Mouse (Mus musculus): Measurements from ENCODE around the gene Uba7. TPM values are rescaled to one million over a fixed set of nuclear protein-coding genes. Genes with fewer than 3 reads are reported as not detected.

Uba7 gene
- total and polyA plus RNA-seq, 3 experiments = 21.3 to 27.8 (median 26.0) TPM

GRCm38 (mm10) chr9:107985131-107986119 is 10.1 kb downstream of the Uba7 start, which contains the start of gene Inka1:
TSS of gene Inka1 (minus strand) at chr9:107985879.
- Histone ChIP-seq H3K9me3 (replicated peaks; ENCODE audit: low read length) (no peaks in the 10 kb centered on the region), H3K4me1 (ENCODE audit: control insufficient read depth in 1 of 2, insufficient read depth in 2 of 2) (peaks cover 25 to 53% of the 10 kb centered on the region in 2 experiments), H3K4me2 (ENCODE audit: insufficient read depth, low read depth, poor library complexity, severe bottlenecking) (peak within 1 kb of the TSS; percentile 90), H3K27ac (ENCODE audit: insufficient read depth, low read depth) (peak within 1 kb of the TSS; percentile 78), H3K79me2 (replicated peaks; ENCODE audit: control insufficient read depth, extremely low read depth, insufficient read depth, poor library complexity, severe bottlenecking) (no peaks in the 10 kb centered on the region), H3K27me3 (replicated peaks) (no peaks in the 10 kb centered on the region), H3K9ac (ENCODE audit: insufficient read depth, low read depth) (peak within 1 kb of the TSS; percentile 69), H3K36me3 (replicated peaks in 1 of 2; ENCODE audit: control insufficient read depth in 1 of 2, insufficient read depth in 1 of 2, low read length in 1 of 2) (peaks cover 38 to 44% of the 10 kb centered on the region in 2 experiments), H3K4me3 (replicated peaks in 1 of 3; ENCODE audit: low read depth in 2 of 3, low read length in 2 of 3, poor library complexity in 1 of 3) (peak within 1 kb of the TSS; percentile 72 to 92 (median 81))
- in situ Hi-C loops (cut with MboI; ENCODE audit: low pct_ligation_motif_present, low pct_unique_long_range_greater_than_20kb, low sequenced_read_pairs) = no loop called here
- DNase-seq (ENCODE audit: extremely low read depth) = peak; percentile 83
- dilution Hi-C loops (cut with MboI; ENCODE audit: extremely low pct_ligation_motif_present, extremely low pct_unique_long_range_greater_than_20kb, low sequenced_read_pairs) = no loop called here
- TF ChIP-seq SMC3 (IDR thresholded peaks at IDR 0.05; ENCODE audit: low read depth, low read length) = peak; percentile 39
- 0 out of 2 replicates have a peak, but pooled peaks have one; percentile 1 for TF ChIP-seq TBP (conservative IDR thresholded peaks at IDR 0.05; ENCODE audit: low read depth, low read length)
- TF ChIP-seq NELFE (IDR thresholded peaks at IDR 0.05; ENCODE audit: low read depth, low read length) = peak; percentile 68
- peak; percentile 76; the same call in 1 of the 2 replicates for TF ChIP-seq POLR2AphosphoS2 (IDR thresholded peaks at IDR 0.05; ENCODE audit: low read depth, low read length)
- no peak for TF ChIP-seq JUN (IDR thresholded peaks at IDR 0.05; ENCODE audit: insufficient read depth, low read depth, low read length)
- TF ChIP-seq E2F4 (IDR thresholded peaks at IDR 0.05; ENCODE audit: insufficient replicate concordance, low read depth, low read length) = no peak
- peak; percentile 63; the same call in 1 of the 2 replicates for TF ChIP-seq ETS1 (conservative IDR thresholded peaks at IDR 0.05; ENCODE audit: low read depth, low read length)
- TF ChIP-seq GABPA (IDR thresholded peaks at IDR 0.05; ENCODE audit: insufficient replicate concordance, low read depth, low read length) = no peak
- TF ChIP-seq MAX (IDR thresholded peaks at IDR 0.05; ENCODE audit: low read length) = peak; percentile 90
- TF ChIP-seq HCFC1 (IDR thresholded peaks at IDR 0.05; ENCODE audit: low read depth, low read length) = peak; percentile 46
- no peak for TF ChIP-seq KAT2A (IDR thresholded peaks at IDR 0.05; ENCODE audit: insufficient replicate concordance, low read length)
- peak; percentile 73 for TF ChIP-seq ELF1 (IDR thresholded peaks at IDR 0.05; ENCODE audit: low read depth, low read length)
- TF ChIP-seq SIN3A (IDR thresholded peaks at IDR 0.05; ENCODE audit: low read length) = peak; percentile 90
- no peak for TF ChIP-seq ZC3H11A (IDR thresholded peaks at IDR 0.05; ENCODE audit: low read depth, low read length)
- no peak for TF ChIP-seq USF2 (conservative IDR thresholded peaks at IDR 0.05; ENCODE audit: low read depth, low read length)
- peak in 1 of 2 experiments; percentile 51; a peak in 2 of 4 replicates for TF ChIP-seq CTCF (conservative IDR thresholded peaks at IDR 0.05 in 1 of 2, IDR thresholded peaks at IDR 0.05 in 1 of 2; ENCODE audit: low read depth in 2 of 2, low read length in 2 of 2)
- peak; percentile 54 for TF ChIP-seq ZMIZ1 (IDR thresholded peaks at IDR 0.05; ENCODE audit: low read depth, low read length)
- no peak for TF ChIP-seq ZNF384 (IDR thresholded peaks at IDR 0.05; ENCODE audit: low read depth, low read length)
- peak; percentile 98 for TF ChIP-seq CHD1 (IDR thresholded peaks at IDR 0.05; ENCODE audit: low read depth, low read length)
- TF ChIP-seq MAFK (IDR thresholded peaks at IDR 0.05; ENCODE audit: insufficient replicate concordance, low read length) = no peak
- TF ChIP-seq RAD21 (IDR thresholded peaks at IDR 0.05; ENCODE audit: low read depth, low read length) = no peak; the same call in none of the 2 replicates
- peak; percentile 74 for TF ChIP-seq POLR2A (IDR thresholded peaks at IDR 0.05; ENCODE audit: low read depth, low read length)
- TF ChIP-seq MYC (IDR thresholded peaks at IDR 0.05; ENCODE audit: low read depth, low read length) = peak; percentile 79; the same call in 1 of the 2 replicates
- no peak for TF ChIP-seq ZKSCAN1 (IDR thresholded peaks at IDR 0.05; ENCODE audit: borderline replicate concordance, low read depth, low read length)
- TF ChIP-seq CHD2 (IDR thresholded peaks at IDR 0.05; ENCODE audit: low read length) = no peak
- no peak for TF ChIP-seq JUND (conservative IDR thresholded peaks at IDR 0.05; ENCODE audit: low read depth, low read length)
- TF ChIP-seq USF1 (IDR thresholded peaks at IDR 0.05; ENCODE audit: low read depth, low read length) = no peak
- peak; percentile 85 for TF ChIP-seq BHLHE40 (IDR thresholded peaks at IDR 0.05; ENCODE audit: low read depth, low read length)
- TF ChIP-seq UBTF (IDR thresholded peaks at IDR 0.05; ENCODE audit: low read depth, low read length) = peak; percentile 92
- TF ChIP-seq MXI1 (IDR thresholded peaks at IDR 0.05; ENCODE audit: low read depth, low read length) = peak; percentile 92
- TF ChIP-seq PAX5 (IDR thresholded peaks at IDR 0.05; ENCODE audit: low read length) = no peak
- peak; percentile 70 for TF ChIP-seq MEF2A (IDR thresholded peaks at IDR 0.05; ENCODE audit: borderline replicate concordance, low read depth, low read length)
- TF ChIP-seq MAZ (IDR thresholded peaks at IDR 0.05; ENCODE audit: low read depth, low read length) = peak; percentile 88
- no peak for TF ChIP-seq NRF1 (IDR thresholded peaks at IDR 0.05; ENCODE audit: low read depth, low read length)
- TF ChIP-seq EP300 (IDR thresholded peaks at IDR 0.05; ENCODE audit: low read length) = peak; percentile 25; the same call in 1 of the 2 replicates
- peak; percentile 73 for TF ChIP-seq IRF4 (IDR thresholded peaks at IDR 0.05; ENCODE audit: low read depth, low read length)
- TF ChIP-seq TCF12 (IDR thresholded peaks at IDR 0.05; ENCODE audit: low read depth, low read length) = peak; percentile 80
